Mouse (Mus musculus): ENCODE measurements around the gene Ccdc194.
A peak's percentile ranks its signal among the peaks of the same experiment; 100 is the strongest.

Ccdc194 gene

DNA sequence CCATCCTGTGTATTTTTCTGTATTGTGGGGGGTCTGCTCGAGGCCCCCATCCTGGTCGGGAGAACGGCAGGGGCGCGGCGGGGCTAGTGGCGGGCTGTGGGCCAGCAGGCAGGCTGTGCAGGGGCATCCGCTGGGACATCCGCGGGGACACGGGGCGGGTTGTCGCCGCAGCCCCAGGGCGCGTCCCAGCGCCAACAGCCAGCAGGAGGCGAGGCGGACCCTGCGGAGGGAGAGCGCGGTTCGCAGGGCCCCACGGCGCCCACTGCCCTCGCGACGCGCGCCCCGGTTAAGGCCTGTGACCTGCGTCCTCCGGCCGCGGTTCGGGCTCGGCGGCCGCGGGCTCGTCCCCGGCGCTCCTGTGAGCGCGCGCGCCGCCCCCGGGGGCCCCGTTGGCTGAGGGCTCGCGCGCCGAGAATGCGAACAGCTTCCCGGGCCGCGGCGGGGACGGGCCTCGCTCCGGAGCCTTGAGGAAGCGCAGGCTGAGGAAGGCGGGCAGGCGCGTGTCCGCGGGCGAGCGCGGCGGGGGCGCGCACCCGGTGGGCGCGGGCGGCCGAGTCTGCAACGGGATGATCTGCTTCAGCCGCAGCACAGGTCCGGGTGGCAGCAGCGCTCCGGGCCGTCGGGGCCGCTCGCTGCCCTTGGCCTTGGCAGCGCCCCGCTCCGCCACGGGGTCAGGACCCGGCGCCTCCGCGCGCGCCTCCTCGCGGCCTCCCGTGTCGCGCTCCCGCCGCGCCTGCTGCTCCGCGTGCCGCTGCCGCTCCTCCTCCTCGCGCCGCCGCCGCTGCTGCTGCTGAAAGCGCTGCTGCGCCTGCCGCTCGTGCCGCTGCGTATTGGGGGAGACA, 49.2 kb downstream of the Ccdc194 start:
- peak; percentile 87 for DNase-seq (ENCODE audit: low spot score)

DNA sequence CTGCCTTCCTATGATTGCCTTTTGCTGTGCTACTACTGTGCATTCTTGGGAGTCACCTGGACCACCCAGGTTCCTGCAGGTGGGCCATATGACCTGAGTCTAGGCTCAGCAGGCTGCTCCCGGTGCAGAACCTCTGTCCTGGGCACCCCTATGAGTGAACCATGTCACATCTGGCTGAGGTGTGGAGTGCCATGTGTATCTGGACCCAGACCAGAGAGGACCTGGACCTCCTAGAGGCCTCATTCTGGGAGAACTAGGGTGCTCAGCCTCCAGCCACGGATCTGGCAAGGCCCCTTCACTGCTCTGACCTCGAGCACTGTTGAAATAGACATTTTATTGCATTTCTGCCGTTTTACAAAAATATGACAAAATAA, 49.8 kb downstream of the Ccdc194 start:
- DNase-seq (ENCODE audit: low spot score), result no peak

DNA sequence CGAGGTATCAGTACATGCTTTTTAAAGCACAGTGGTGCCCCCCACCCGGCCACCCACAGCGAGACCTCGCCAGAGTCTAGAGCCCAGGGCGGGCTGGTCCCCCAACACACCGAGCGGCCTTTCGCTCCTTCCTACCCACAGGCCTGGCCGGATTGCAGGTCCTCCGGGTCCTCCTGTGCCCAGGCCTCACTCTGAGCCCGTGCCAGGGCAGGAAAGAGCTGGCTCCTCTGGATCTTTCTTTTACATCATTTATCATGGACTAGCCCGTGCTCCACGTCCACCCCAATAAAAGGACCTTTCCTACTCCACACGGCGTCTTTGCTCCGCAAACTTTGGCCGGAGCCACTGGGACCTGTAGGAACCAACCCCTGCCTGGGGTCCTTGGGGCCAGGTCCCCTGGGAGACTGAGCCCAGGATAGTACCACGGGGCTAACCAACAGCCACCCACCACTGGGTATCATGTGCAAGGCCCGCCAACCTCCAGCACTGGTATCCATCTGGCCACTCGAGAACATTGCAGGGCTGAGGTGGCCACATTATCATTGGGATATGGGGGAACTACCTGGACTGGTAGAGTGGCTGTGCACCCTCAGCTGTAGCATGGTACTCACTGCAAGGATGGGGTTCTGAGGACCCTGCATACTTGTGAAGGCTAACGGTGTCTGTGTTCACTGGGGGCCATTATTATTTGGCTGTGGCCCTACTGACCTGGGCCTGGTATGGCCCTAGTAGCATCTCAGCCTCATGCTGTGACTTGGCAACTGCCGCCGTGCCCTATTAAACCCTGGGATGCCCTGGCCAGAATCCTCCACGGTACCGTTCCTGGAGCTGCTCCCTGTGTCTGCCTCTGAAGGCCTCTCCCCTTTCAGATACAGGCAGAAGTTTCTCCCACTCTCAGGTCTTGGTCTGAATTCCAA, 50.5 kb downstream of the Ccdc194 start:
- no peak for DNase-seq (ENCODE audit: low spot score)

DNA sequence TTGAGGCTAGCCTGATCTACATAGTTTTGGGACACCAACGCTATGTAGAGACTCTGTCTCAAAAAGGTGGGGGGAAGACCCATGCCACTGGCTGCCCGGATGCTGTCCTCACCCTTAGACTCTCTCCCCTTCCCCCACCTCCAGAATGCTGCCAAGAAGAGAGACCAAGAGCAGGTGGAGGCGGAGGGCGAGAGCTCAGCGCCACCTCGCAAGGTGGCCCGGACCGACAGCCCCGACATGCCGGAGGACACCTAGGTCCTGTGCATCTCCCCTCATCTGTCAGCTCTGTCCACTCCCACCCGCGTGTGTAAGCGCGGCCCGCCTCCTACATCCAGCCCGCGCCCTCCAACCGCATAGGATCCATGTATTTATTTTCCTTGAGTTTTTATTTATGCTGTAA, 51.2 kb downstream of the Ccdc194 start:
- DNase-seq (ENCODE audit: low spot score), result no peak

DNA sequence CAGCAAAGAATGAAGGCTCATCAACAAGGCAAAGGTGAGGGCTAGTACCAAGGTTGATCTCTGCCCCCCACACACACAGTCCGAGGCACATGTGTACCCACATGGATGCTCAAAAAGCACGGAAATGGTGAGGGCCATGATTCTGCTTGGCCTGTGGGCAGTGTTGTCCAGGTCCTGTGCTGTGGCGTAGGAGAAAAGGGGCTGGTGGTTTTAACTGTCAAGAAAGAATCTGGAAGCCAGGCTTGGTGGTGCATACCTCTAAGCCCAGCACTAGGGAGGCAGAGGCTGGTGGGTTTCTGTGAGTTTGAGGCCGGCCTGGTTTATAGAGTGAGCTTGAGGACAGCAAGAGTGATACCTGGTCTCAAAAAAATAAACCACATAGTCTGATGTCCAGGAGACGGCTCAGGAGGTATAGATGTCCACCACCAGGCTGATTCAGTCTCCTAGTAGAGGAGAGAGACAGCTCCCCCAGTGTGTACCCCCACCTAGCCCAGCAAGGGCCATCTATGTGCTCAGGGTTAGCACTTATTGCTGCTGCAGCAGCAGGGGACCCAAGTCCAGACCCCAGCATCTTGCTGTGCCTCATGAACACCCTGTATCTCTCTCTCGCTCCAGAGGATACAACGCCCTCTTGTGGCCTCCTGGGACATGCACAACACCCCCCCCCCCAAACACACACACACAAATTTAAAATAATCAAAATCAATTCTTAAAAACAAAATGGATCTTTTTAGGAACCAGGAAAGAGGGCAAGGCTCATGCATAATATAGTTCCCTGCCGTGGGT, 52.7 kb downstream of the Ccdc194 start:
- DNase-seq (ENCODE audit: low spot score), result no peak

DNA sequence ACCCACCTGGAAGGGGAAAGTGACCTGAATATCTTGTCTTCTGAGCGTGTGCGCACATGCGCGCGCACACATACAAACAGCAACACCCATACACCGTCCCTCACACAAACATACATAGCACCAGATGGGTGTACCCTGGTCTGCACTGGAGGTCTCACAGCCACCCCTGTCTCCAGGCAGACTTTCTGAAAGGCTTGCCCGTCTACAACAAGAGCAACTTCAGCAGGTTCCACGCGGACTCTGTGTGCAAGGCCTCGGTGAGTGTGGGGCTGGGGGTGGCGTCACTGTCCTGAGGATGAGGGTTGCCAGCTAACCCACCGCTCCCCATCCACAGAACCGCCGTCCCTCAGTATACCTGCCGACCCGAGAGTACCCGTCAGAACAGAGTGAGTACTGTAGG, 53.6 kb downstream of the Ccdc194 start:
- no peak for DNase-seq (ENCODE audit: low spot score)

DNA sequence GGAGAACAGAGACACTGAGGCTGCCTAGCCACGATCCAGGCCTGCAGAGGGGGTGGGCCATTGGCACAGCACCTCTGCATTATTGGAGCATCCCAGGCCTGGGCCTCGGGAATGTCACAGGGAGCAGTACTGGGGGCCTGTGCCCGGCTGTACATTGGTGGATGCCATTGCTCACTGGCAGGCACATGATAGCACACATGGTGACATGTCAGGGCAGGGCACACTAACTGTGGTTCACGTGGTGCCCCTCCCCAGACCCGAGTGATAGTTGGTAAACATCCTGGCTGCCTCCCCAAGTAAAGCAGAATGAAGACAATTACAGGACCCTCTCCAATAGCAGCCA, 54.6 kb downstream of the Ccdc194 start:
- DNase-seq (ENCODE audit: low spot score), result no peak

DNA sequence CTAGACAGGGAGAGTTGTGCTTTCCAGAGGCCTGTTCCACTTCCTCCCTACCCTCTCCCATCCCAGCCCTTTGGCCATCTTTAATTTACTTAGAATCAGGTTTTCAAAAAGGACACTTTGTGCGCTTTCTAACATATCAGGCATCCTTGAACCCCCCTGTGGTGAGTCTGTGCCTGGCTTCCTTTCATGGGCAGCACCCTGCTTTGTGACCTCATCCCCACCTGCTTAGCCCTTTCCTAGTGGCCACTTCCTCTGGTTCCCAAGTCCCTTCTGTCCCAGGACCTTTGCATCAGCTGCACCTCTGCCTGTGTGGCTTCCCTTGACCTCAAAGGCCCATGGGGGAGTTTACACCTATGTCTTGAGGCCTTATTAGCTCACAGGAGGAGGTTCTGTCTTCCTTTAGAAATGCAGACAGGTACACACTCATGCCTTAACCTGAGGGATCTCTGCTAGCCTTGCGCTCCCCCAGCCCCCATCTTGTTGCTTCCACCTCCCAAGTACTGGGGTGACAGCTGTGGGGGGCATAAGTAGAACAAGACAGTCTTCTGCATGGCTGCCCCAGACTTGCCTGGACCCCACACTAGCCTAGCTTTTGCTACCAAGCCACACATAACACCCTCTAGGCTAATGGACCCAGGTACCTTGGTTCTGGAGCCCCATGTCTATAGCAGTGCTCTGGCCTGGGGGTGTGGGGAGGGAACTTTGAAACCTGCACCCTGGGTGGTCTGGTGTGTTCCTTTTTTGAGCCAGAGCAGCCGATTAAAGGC, 55.2 kb downstream of the Ccdc194 start:
- no peak for DNase-seq (ENCODE audit: low spot score)

Data from MN1 (cell line).